Mouse (Mus musculus) gastrocnemius, postnatal 36 days (tissue): ENCODE data around the gene Gm6657. TPM values are rescaled to one million over a fixed set of nuclear protein-coding genes. Genes with fewer than 3 reads are reported as not detected.

ENCODE experiments used
- total RNA-seq, 2 experiments: library from RNA; stranded (reverse); gene quantifications; 2 replicates each; pipeline ENCODE4 v1.2.3; 2021

Gene Gm6657
- total RNA-seq, 2 experiments from 2014 or later: not detected

Other genes starting within 250 kb of the Gm6657 start
- gene Gphn, start 32.1 kb downstream of the Gm6657 start, total RNA-seq: 10 to 100 TPM; 29.7 to 32.8 TPM